Mouse (Mus musculus): ENCODE data around the gene Slc1a6.
"Not testable (repeated sequence)": the region's sequence is repeated elsewhere in the genome, so short reads cannot be mapped to it uniquely, and the experiment has no call there.

Slc1a6 gene

DNA sequence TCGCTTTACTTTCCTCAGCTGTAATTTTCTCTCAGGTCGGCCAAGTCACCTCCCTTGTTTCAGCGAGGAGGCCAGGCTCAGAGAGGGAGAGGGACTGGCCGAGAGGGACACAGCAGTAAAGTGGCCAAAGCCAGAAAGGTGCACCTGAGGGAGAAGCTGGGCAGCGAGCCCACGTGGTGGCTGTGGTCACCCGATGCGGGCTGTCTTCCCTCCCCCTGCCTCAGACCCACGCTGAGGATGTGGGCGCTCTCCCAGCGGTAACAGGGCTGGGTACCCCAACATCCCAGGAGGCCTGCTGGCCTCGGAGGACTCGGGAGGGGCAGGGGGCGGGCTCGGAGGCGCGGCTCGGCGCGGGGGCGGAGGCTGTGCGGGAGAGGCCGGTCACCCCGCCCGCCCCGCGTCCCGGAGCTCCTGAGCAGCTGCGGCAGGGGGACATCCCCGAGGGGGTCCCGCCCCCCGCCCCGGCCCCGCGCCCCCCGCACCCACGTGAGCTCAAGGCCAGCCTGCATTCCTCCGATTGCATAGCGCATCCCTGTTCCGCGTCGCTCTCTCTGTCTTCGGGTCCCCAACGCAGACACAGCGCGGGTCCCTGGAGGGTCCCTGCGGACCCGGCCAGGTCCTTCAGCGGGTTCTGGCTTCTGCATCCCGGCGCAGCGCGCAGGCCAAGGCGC, at the start of gene Slc1a6:
TSS of gene Slc1a6 (plus strand) at position 516 of the 671 bp plus-strand sequence.
- no peak for DNase-seq (ENCODE audit: low read depth, low spot score)

GRCm38 (mm10) chr10:78739821-78740220, 40.5 kb upstream of the Slc1a6 start:
- no peak for DNase-seq (ENCODE audit: low read depth, low spot score)

DNA sequence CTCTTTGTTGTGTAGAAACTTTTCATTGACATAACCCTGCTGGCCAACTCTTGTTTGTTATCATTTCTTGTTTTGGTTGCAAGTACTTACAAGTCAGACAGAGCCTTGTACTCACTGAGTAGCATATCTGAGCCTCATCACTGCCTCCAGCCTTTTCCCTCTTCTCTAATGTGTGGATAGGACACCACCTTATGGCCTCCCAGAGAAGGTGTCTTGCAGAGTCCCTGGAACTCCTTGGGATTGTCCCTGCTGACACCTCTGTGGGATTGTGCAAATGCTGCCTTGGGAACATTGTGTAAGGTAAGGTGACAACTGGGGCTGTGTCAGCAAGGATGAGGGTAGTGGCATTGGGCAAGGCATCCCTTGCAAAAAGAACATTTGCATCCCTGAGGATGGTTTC, 36.6 kb upstream of the Slc1a6 start:
- DNase-seq (ENCODE audit: low read depth, low spot score): no peak

DNA sequence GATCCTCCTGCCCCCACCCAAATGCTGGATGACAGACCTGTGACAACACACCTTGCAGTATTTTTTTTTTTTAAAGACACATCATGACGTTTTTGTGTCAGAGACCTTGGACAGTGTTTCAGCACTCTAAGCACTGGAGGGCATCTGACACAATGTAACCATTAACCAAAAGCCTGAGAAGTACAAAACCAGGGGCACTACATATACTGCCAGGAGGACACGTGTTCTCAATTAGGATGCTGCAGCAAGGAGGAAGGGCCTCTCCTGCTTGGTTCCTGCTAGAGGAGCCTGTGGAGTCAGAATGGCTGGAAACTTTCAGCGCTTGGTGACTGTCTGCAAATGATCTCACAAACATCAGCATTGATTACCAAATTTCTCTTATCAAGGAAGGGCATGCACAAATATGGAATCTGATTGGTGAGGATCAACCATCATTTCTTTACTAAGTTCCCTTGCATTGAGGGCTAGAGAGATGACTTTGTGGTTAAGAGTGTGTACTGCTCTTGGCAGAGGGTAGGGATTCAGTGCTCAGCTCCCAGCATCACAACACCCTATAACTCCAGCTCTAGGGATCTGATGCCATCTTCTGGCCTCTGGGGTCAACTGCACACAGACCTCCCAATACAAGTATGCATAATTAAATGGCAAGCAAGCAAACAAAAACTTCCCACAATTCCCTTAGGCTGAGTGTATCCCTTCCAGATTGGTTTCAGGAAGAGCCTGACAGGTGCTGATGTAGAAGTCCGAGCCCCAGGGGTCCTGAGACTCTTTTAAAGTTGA, 34.7 kb upstream of the Slc1a6 start:
- no peak for DNase-seq (ENCODE audit: low read depth, low spot score)

DNA sequence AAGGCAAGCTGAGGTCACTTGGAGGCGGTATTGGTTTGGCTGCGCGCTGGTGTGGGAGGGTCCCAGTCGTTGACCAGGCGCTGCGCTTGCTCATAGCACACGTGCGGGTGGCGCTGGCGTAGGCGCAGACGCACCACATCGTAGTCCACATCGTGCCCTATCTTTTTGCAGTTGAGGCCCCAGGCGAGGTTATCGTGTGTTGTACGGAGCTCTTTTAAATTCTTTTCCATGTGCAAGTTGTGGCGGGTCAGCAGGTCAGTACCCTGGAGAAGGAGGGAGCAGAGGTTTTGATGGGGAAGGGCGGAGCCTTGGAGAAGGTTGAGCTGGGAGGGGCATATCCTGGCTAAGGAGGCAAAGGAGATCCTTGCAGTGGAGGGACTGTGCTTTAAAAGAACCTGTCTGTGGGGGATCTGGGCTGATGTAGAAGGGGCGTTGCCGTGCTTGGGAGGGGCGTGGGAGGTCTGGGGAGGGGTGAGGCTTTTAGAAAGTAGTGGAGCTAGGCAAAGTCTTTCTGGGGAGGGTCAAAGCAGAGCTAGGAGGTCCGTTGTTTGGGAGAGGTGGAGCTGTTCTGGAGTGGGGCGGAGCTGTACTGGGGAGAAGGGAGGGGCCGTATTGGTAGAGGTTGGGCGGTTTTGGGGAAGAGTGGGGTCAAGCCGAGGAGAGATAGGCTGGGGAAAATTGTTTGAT, 33.1 kb upstream of the Slc1a6 start:
- peak; percentile 75 for DNase-seq (ENCODE audit: low read depth, low spot score)

DNA sequence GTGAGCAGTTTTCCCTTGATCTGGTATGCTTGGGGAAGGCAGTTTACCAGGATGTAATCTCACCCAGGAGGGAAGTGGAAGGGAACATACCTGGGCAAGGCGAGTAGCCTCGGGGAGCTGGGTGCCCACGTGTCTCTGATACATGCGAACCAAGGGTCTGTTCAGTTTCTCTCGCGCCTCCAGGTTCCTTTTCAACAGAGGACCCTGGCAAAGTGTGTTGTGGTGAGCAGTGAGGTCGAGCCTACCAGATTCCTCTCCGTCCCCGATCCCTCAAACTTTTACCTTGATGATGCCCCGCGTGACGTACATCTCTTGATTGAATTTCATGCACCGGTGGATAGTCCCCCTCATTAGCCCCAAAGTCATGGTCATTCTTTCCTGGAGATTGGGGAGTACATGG, 32.1 kb upstream of the Slc1a6 start:
- no peak for DNase-seq (ENCODE audit: low read depth, low spot score)

DNA sequence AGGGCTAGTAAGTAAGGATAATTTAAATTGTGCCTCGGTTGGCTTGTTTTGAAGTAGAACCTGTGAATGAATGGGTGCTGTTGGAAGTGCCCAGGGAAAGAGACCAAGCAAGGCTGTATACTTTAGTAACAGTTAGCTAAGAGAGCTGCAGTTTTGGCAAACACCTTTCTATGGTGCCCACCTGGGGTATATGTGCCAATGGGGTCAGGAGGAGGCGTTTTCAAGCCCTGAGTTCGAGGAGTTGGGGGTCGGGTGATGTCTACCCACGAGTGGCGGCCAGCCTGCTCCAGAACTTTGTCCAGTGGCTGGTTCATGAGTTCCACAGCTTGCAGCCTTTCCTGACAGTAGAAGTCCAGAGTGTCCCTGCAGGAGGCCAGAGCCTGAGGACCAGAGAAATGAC, 31.4 kb upstream of the Slc1a6 start:
- DNase-seq (ENCODE audit: low read depth, low spot score): no peak

DNA sequence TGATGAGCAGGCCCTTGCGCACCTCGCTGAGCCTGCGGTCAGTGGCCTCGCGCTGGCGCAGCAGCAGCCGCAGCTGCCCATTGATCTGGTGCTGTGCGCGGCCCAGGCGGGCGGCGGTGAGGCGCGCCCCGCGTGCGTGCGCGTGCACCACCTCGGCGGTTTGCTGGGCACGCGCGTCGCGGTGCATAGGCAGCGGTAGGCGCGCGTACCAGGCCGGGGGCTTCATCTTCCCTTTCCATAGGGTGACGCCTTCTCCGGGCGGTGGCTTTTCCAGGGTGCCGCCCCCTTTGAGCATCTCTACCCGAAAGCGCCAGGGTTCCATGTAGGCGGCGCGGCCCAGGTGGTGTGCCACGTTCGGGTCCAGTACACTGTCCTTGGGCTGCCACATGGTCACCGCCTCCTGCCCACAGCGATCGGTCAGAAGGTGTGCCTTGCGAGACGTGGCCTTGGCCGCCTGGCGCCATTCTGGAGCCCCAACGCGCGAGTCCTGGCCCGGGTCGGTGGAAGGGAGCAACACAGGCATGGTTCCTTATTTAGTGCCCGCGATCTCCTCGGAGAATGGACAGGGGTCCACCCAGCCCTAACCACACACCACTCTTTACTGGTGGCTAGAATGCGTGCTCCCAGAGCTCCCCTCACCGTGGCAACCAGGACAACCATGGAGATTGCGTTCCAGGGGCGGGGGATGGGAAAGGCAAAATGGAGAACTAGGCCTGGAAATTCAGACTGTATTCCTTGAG, 27.7 kb upstream of the Slc1a6 start, which contains the start of gene Ccdc105:
TSS of gene Ccdc105 (minus strand) at position 614 of the 740 bp plus-strand sequence.
- peak; percentile 42 for DNase-seq (ENCODE audit: low read depth, low spot score)

- no peak for DNase-seq (ENCODE audit: low read depth, low spot score)
Measured at GRCm38 (mm10) chr10:78756021-78756420, 24.3 kb upstream of the Slc1a6 start.

DNA sequence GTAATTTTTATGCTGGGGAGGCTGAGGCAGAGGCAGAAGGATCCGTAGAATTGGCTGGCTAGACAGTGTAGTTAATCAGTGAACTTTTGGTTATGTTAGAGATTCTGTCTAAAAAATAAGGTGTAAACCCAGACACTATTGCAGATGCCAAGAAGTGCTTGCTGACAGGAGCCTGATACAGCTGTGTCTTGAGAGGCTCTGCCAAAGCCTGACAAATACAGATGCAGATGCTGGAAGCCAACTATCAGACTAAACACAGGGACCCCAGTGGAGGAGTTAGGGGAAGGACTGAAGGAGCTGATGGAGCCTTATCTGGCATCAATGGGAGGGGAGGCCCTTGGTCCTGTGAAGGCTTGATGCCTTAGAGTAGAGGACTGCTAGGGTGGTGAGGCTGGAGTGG, 14.7 kb upstream of the Slc1a6 start:
- no peak for DNase-seq (ENCODE audit: low read depth, low spot score)

DNA sequence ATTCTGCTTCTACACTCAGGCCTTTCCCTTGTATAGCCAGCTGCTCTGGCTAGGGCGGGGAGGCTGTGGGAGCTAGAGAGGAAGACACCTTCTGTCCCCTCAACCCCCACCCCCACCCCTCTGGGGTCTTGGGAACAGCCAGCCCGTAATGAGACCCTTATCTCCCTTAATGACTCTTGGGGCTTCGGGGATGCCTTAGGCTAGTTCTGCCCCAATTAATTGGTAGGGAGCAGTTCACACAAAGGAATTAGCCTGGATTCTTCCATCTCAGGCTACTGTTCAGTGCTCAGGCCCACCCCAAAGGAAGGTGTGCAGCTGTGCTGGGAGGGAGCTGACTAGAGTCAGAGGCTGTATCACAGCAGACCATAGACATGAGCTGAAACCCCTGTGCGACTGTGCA, 4.5 kb upstream of the Slc1a6 start:
- DNase-seq (ENCODE audit: low read depth, low spot score): no peak

GRCm38 (mm10) chr10:78779527-78779926, 769 bp upstream of the Slc1a6 start:
- DNase-seq (ENCODE audit: low read depth, low spot score): no peak

GRCm38 (mm10) chr10:78787566-78788087, 7.3 kb downstream of the Slc1a6 start:
- DNase-seq (ENCODE audit: low read depth, low spot score): no peak

GRCm38 (mm10) chr10:78790561-78790960, 10.3 kb downstream of the Slc1a6 start:
- no peak for DNase-seq (ENCODE audit: low read depth, low spot score)

DNA sequence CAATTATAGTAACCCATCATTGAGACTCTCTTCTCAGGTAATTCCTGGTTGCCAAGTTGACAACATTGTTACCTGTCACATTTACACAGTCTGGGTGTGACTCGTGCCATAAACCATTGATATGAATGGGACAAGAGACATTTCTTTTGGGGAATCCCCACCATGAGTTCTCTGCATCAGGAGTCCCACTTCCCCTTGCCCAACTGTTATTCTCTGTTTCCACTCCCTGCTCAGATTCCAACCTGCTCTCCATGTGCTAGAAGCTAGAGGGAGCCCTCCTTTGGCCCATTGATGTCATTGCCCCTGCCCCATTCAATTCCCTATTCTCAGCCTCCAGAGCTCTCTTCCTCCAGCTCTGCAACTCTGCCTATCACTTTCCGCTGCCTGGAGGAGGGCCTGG, 21.2 kb downstream of the Slc1a6 start:
- DNase-seq (ENCODE audit: low read depth, low spot score): no peak

DNA sequence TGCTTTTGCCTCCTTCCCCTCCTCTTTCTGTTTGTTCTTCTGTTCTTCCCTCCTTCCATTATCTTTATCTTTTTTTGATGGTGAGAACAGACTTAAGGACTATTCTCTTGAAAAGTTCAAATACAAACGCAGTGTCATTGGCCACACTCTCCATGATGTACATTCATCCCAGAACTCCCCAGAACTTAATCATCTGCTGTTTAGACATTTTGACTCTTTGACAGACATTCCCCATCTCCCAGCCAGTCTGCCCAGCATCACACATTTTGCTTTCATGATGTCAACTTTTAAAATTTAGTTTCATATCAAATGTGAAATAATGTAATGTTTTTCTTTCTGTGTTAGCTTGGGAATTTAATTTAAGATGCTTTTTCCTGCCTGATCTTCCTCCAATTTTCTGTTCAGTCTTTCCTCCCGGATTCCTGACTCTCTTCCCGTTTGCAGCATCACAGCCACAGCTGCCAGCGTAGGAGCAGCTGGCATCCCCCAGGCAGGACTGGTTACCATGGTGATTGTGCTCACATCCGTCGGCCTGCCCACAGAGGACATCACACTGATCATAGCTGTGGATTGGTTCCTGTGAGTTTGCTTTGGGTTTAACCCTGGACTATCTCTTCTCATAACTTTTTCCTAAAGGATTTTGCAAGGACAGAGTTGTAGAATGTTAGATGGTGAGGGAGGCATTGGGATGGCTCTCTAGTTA, 32.2 kb downstream of the Slc1a6 start:
- DNase-seq (ENCODE audit: low read depth, low spot score): no peak

- not testable (repeated sequence) for DNase-seq (ENCODE audit: low read depth, low spot score)
Measured at GRCm38 (mm10) chr10:78840456-78840855, 60.2 kb downstream of the Slc1a6 start.

DNA sequence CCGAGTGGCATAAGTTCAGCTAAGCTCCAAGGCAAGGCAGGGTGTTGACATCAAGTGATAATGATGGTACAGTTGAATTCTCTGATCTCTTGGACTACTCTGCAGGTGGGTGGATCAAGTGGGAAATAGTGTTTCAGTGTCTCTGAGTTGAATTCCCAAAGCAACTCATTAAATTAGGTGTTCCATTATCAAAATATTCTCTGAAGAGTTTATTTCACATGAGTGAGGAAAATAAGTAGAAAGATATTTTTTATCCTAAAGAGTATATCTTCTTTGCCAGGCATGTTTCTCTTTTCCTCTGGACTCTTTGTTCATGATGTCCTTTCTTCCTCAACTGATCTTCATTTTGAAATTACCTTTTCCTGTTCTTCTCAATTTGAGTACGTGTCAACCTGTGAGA, 71.8 kb downstream of the Slc1a6 start, which contains the start of gene Olfr1356:
TSS of gene Olfr1356 (minus strand) at position 101 of the 400 bp plus-strand sequence.
- DNase-seq (ENCODE audit: low read depth, low spot score): no peak
